Mouse (Mus musculus): ENCODE results near the gene Xcr1.
A peak's percentile ranks its signal among the peaks of the same experiment; 100 is the strongest.

The Xcr1 gene

GRCm38 (mm10) chr9:123861929-123862328, at the start of gene Xcr1:
TSS of gene Xcr1 (minus strand) at chr9:123862029.
- no peak for DNase-seq (ENCODE audit: low read depth, low spot score)

- DNase-seq (ENCODE audit: low read depth, low spot score), result peak; percentile 79
Observed at GRCm38 (mm10) chr9:123872049-123872448, 10.2 kb upstream of the Xcr1 start.

GRCm38 (mm10) chr9:123869167-123869784, 7.4 kb upstream of the Xcr1 start:
- peak; percentile 61 for DNase-seq (ENCODE audit: low read depth, low spot score)

- DNase-seq (ENCODE audit: low read depth, low spot score), result no peak
Observed at GRCm38 (mm10) chr9:123863641-123864040, 1.8 kb upstream of the Xcr1 start.

- no peak for DNase-seq (ENCODE audit: low read depth, low spot score)
Observed at GRCm38 (mm10) chr9:123862895-123863616, 1.2 kb upstream of the Xcr1 start.

- no peak for DNase-seq (ENCODE audit: low read depth, low spot score)
Observed at GRCm38 (mm10) chr9:123856836-123857235, 5.0 kb downstream of the Xcr1 start.

GRCm38 (mm10) chr9:123852449-123853390, 9.1 kb downstream of the Xcr1 start:
- peak; percentile 38 for DNase-seq (ENCODE audit: low read depth, low spot score)

- DNase-seq (ENCODE audit: low read depth, low spot score), result peak; percentile 97
Observed at GRCm38 (mm10) chr9:123851713-123852448, 9.9 kb downstream of the Xcr1 start, which contains the start of gene Fyco1. TSS of gene Fyco1 (minus strand) at chr9:123851899.

- peak; percentile 82 for DNase-seq (ENCODE audit: low read depth, low spot score)
Observed at GRCm38 (mm10) chr9:123851062-123851712, 10.6 kb downstream of the Xcr1 start.

- DNase-seq (ENCODE audit: low read depth, low spot score), result peak; percentile 62
Observed at GRCm38 (mm10) chr9:123850705-123851061, 11.1 kb downstream of the Xcr1 start.

GRCm38 (mm10) chr9:123849976-123850695, 11.7 kb downstream of the Xcr1 start:
- peak; percentile 22 for DNase-seq (ENCODE audit: low read depth, low spot score)

- DNase-seq (ENCODE audit: low read depth, low spot score), result no peak
Observed at GRCm38 (mm10) chr9:123846490-123846889, 15.3 kb downstream of the Xcr1 start.

GRCm38 (mm10) chr9:123845120-123845519, 16.7 kb downstream of the Xcr1 start:
- peak; percentile 37 for DNase-seq (ENCODE audit: low read depth, low spot score)

- no peak for DNase-seq (ENCODE audit: low read depth, low spot score)
Observed at GRCm38 (mm10) chr9:123844468-123844867, 17.4 kb downstream of the Xcr1 start.

- no peak for DNase-seq (ENCODE audit: low read depth, low spot score)
Observed at GRCm38 (mm10) chr9:123840243-123840642, 21.6 kb downstream of the Xcr1 start.

- peak; percentile 14 for DNase-seq (ENCODE audit: low read depth, low spot score)
Observed at GRCm38 (mm10) chr9:123835851-123836250, 26.0 kb downstream of the Xcr1 start.

GRCm38 (mm10) chr9:123828916-123829315, 32.9 kb downstream of the Xcr1 start:
- DNase-seq (ENCODE audit: low read depth, low spot score), result no peak

- no peak for DNase-seq (ENCODE audit: low read depth, low spot score)
Observed at GRCm38 (mm10) chr9:123826631-123827030, 35.2 kb downstream of the Xcr1 start.

- DNase-seq (ENCODE audit: low read depth, low spot score), result no peak
Observed at GRCm38 (mm10) chr9:123818601-123819000, 43.2 kb downstream of the Xcr1 start.

GRCm38 (mm10) chr9:123815996-123816395, 45.8 kb downstream of the Xcr1 start:
- DNase-seq (ENCODE audit: low read depth, low spot score), result no peak

Measured in CD4-positive, CD25-positive, alpha-beta regulatory T cell, adult 2 months (primary cell).